Mouse (Mus musculus) heart, postnatal 0 days (tissue): ENCODE measurements around the gene Fgfr2. TPM values are rescaled to one million over a fixed set of nuclear protein-coding genes. Genes with fewer than 3 reads are reported as not detected.
A peak's percentile ranks its signal among the peaks of the same experiment; 100 is the strongest.

Experiments used
- ATAC-seq: fragments of 200-750 bp; cut with Nextera tagmentation; 2 replicates; pipeline ENCODE4 v1.8.0; 2017; ENCODE audit warnings: low read depth, moderate number of reproducible peaks, moderate library complexity; ENCODE audit not compliant: insufficient read depth
- DNase-seq: peaks from one replicate; pipeline ENCODE4 v3.0.0-alpha.2; 2016; ENCODE audit warnings: low spot score
- H3K27ac ChIP-seq: fragments of 300-500 bp; sonication (generic); 2 replicates; pipeline ENCODE4 v1.5.1; 2014; ENCODE audit warnings: low read depth, mild to moderate bottlenecking
- H3K27me3 ChIP-seq: fragments of 300-500 bp; sonication (generic); 2 replicates; pipeline ENCODE4 v1.6.1; 2014; ENCODE audit warnings: low read length, mixed read lengths; ENCODE audit not compliant: control insufficient read depth, insufficient read depth
- H3K36me3 ChIP-seq: fragments of 300-500 bp; sonication (generic); replicated peaks from 2 replicates; pipeline ENCODE4 v1.6.1; 2014; ENCODE audit warnings: low read length, mixed read lengths; ENCODE audit not compliant: control insufficient read depth, insufficient read depth
- H3K4me1 ChIP-seq: fragments of 300-500 bp; sonication (generic); 2 replicates; pipeline ENCODE4 v1.6.1; 2014; ENCODE audit warnings: antibody characterized with exemption; ENCODE audit not compliant: control insufficient read depth, insufficient read depth
- H3K4me2 ChIP-seq: fragments of 300-500 bp; sonication (generic); 2 replicates; pipeline ENCODE4 v1.6.1; 2014; ENCODE audit warnings: low read depth, mild to moderate bottlenecking, low read length, moderate library complexity
- H3K4me3 ChIP-seq: fragments of 300-500 bp; sonication (generic); 2 replicates; pipeline ENCODE4 v1.5.1; 2014; ENCODE audit warnings: low read depth, low read length
- H3K9ac ChIP-seq: fragments of 300-500 bp; sonication (generic); replicated peaks from 2 replicates; pipeline ENCODE4 v1.6.1; 2014; ENCODE audit warnings: low read depth, low read length, mixed read lengths
- H3K9me3 ChIP-seq: fragments of 300-500 bp; sonication (generic); replicated peaks from 2 replicates; pipeline ENCODE4 v1.6.1; 2016; ENCODE audit warnings: low read length; ENCODE audit not compliant: control insufficient read depth
- CTCF ChIP-seq: IDR thresholded peaks from 2 replicates; pipeline ENCODE4 v1.5.1; 2016; ENCODE audit warnings: antibody characterized with exemption, control low read depth, low read depth
- EP300 ChIP-seq: IDR thresholded peaks from 2 replicates; pipeline ENCODE4 v1.6.1; 2016; ENCODE audit warnings: antibody characterized with exemption, low read depth
- WGBS: fragments of 180-500 bp; shearing (Covaris S2); extraction: QIAGEN DNeasy Blood & Tissue Kit; methylation state at CpG from one replicate; pipeline ENCODE4 v1.1.7; 2014; 5-methylcytosine and 5-hydroxymethylcytosine counted together
- polyA plus RNA-seq: library from polyadenylated mRNA; unstranded; fragments of >200 nt; fragmentation: Nextera tagmentation; extraction: Ambion mirVana; gene quantifications from 2 replicates; pipeline ENCODE4 v1.2.1, GENCODE M21; 2015
- total RNA-seq: library from RNA; depleted of rRNA; stranded (reverse); fragments of >200 nt; gene quantifications from 2 replicates; pipeline ENCODE4 v1.2.3, GENCODE M21; 2014; ENCODE audit warnings: low replicate concordance

Fgfr2 gene
- total and polyA plus RNA-seq, 2 experiments from 2014 or later = 3.8 to 11.5 TPM

GRCm38 (mm10) chr7:132712044-132712708 lies 411.0 kb downstream of the Fgfr2 start:
- H3K4me3 ChIP-seq = no peak overlapping the region
- DNase-seq (no peak), ATAC-seq (no peak)
- peaks cover 9% of the 10 kb centered on the region for H3K36me3 ChIP-seq
- H3K4me1 ChIP-seq = peaks cover 42% of the 10 kb centered on the region
- H3K9me3 ChIP-seq = no peaks in the 10 kb centered on the region
- WGBS = 46% methylated on average over 16 of the region's 16 CpGs
- H3K4me2 ChIP-seq = no peak overlapping the region
- H3K27me3 ChIP-seq = no peaks in the 10 kb centered on the region
- H3K9ac ChIP-seq = peak overlapping the region; percentile 26; the same call in 1 of the 2 replicates
- H3K27ac ChIP-seq = peak overlapping the region; percentile 62
- TF ChIP-seq EP300 (no peak), CTCF (no peak)

GRCm38 (mm10) chr7:132711579-132711978 lies 411.6 kb downstream of the Fgfr2 start:
- H3K9ac ChIP-seq = no peak overlapping the region
- peaks cover 42% of the 10 kb centered on the region for H3K4me1 ChIP-seq
- H3K36me3 ChIP-seq = peaks cover 9% of the 10 kb centered on the region
- H3K4me3 ChIP-seq = no peak overlapping the region
- 76% methylated on average over 9 of the region's 9 CpGs for WGBS
- no peak overlapping the region for H3K4me2 ChIP-seq
- peak overlapping the region; percentile 62 for H3K27ac ChIP-seq
- no peaks in the 10 kb centered on the region for H3K27me3 ChIP-seq
- ATAC-seq (no peak), DNase-seq (no peak)
- no peak for TF ChIP-seq EP300
- TF ChIP-seq CTCF = no peak
- H3K9me3 ChIP-seq = no peaks in the 10 kb centered on the region

GRCm38 (mm10) chr7:132705130-132705529 lies 418.0 kb downstream of the Fgfr2 start:
- 87% methylated on average over 7 of the region's 7 CpGs for WGBS
- H3K9ac ChIP-seq = no peak overlapping the region
- H3K4me3 ChIP-seq = no peak overlapping the region
- no peak for ATAC-seq
- no peaks in the 10 kb centered on the region for H3K36me3 ChIP-seq
- no peak for DNase-seq
- H3K9me3 ChIP-seq = no peaks in the 10 kb centered on the region
- H3K4me2 ChIP-seq = no peak overlapping the region
- no peak overlapping the region for H3K27ac ChIP-seq
- TF ChIP-seq CTCF = no peak
- no peak for TF ChIP-seq EP300
- H3K4me1 ChIP-seq = 0 out of 2 replicates have a peak, but pooled peaks cover 2% of the 10 kb centered on the region
- H3K27me3 ChIP-seq = no peaks in the 10 kb centered on the region

DNA sequence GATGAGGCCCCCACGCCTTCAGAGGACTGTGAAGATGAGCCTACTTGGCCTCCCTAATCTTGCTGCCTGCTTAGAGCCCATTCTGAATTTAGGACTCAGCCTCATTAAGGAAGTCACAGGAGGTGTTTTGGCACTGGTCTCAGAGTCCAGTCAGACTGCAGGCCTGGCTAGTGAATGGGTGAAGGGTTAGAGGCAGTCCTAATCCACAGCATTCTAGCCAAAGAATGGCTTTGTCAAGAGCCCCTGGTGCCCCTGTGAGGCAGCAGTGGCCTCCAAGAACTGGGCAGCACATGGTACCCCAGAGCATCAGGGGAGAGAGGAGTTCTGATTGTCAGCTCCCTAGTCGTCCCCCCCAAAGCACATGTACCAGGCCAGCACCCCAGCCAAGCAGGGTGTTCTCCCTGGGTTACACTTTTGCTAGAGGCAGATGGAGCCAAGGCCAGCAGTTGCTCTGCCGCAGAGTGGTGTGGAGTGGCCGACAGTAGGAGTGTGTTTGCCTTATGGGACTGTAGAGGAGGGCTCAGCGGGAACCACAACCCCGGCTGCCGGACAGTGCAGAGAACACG lies 418.8 kb downstream of the Fgfr2 start:
- Histone ChIP-seq H3K9ac (no peak overlapping the region), H3K4me2 (no peak overlapping the region), H3K4me1 (peaks cover 7% of the 10 kb centered on the region; the same call in 1 of the 2 replicates), H3K27me3 (no peaks in the 10 kb centered on the region), H3K4me3 (no peak overlapping the region), H3K9me3 (no peaks in the 10 kb centered on the region), H3K36me3 (no peaks in the 10 kb centered on the region), H3K27ac (no peak overlapping the region)
- no peak for ATAC-seq
- TF ChIP-seq EP300 (no peak), CTCF (no peak)
- DNase-seq = no peak
- WGBS = 91% methylated on average over 8 of the region's 8 CpGs

- TF ChIP-seq EP300 (no peak), CTCF (no peak)
- 78% methylated on average over 9 of the region's 9 CpGs for WGBS
- H3K9me3 ChIP-seq = no peaks in the 10 kb centered on the region
- no peak overlapping the region for H3K4me2 ChIP-seq
- peaks cover 7% of the 10 kb centered on the region; the same call in 1 of the 2 replicates for H3K4me1 ChIP-seq
- no peak overlapping the region for H3K27ac ChIP-seq
- no peaks in the 10 kb centered on the region for H3K27me3 ChIP-seq
- H3K9ac ChIP-seq = 0 out of 2 replicates have a peak overlapping the region, but pooled peaks have one; percentile 4
- H3K4me3 ChIP-seq = no peak overlapping the region
- no peaks in the 10 kb centered on the region for H3K36me3 ChIP-seq
- ATAC-seq (no peak), DNase-seq (no peak)
Observed at GRCm38 (mm10) chr7:132703515-132704309, 419.4 kb downstream of the Fgfr2 start.
